Mouse (Mus musculus): ENCODE results near the gene Ints14. TPM values are rescaled to one million over a fixed set of nuclear protein-coding genes. Genes with fewer than 3 reads are reported as not detected.

Gene Ints14
- polyA plus RNA-seq, 1 experiment from 2014 or later = 77.0 TPM

GRCm38 (mm10) chr9:64931751-64932610, 28.7 kb upstream of the Ints14 start:
- DNase-seq (ENCODE audit: low spot score) (peak; percentile 46), ATAC-seq (replicated peaks; ENCODE audit: low FRiP score) (no peak)

GRCm38 (mm10) chr9:64934015-64934754, 26.5 kb upstream of the Ints14 start:
- H3K9me3 ChIP-seq (ENCODE audit: control insufficient read depth, low read length) = no peaks in the 10 kb centered on the region
- no peak for ATAC-seq (replicated peaks; ENCODE audit: low FRiP score)
- no peaks in the 10 kb centered on the region for H3K36me3 ChIP-seq (ENCODE audit: control insufficient read depth, insufficient read depth, low read length)
- H3K4me2 ChIP-seq (ENCODE audit: low read depth, low read length, severe bottlenecking) = no peak overlapping the region
- no peaks in the 10 kb centered on the region for H3K4me1 ChIP-seq (replicated peaks; ENCODE audit: control insufficient read depth, insufficient read depth, low read length)
- no peak overlapping the region for H3K4me3 ChIP-seq (ENCODE audit: low read depth, low read length)
- H3K27me3 ChIP-seq (ENCODE audit: control insufficient read depth, insufficient read depth, low read length) = no peaks in the 10 kb centered on the region
- peak; percentile 48 for DNase-seq (ENCODE audit: low spot score)
- no peak overlapping the region for H3K27ac ChIP-seq (ENCODE audit: low read depth, low read length)
- WGBS = 65% methylated on average over 15 of the region's 15 CpGs
- H3K9ac ChIP-seq (ENCODE audit: low read length) = no peak overlapping the region

More at GRCm38 (mm10) chr9:64931751-64932610, 28.7 kb upstream of the Ints14 start:
- no peaks in the 10 kb centered on the region for H3K27me3 ChIP-seq (ENCODE audit: control insufficient read depth, insufficient read depth, low read length)
- no peak overlapping the region for H3K4me2 ChIP-seq (ENCODE audit: low read depth, low read length, severe bottlenecking)
- H3K4me3 ChIP-seq (ENCODE audit: low read depth, low read length) = no peak overlapping the region
- no peak overlapping the region for H3K27ac ChIP-seq (ENCODE audit: low read depth, low read length)
- H3K9ac ChIP-seq (ENCODE audit: low read length) = no peak overlapping the region
- no peaks in the 10 kb centered on the region for H3K36me3 ChIP-seq (ENCODE audit: control insufficient read depth, insufficient read depth, low read length)
- no peaks in the 10 kb centered on the region for H3K4me1 ChIP-seq (replicated peaks; ENCODE audit: control insufficient read depth, insufficient read depth, low read length)
- 88% methylated on average over 7 of the region's 7 CpGs for WGBS
- H3K9me3 ChIP-seq (ENCODE audit: control insufficient read depth, low read length) = no peaks in the 10 kb centered on the region

- no peak overlapping the region for H3K27ac ChIP-seq (ENCODE audit: low read depth, low read length)
- H3K4me2 ChIP-seq (ENCODE audit: low read depth, low read length, severe bottlenecking) = no peak overlapping the region
- no peak overlapping the region for H3K9ac ChIP-seq (ENCODE audit: low read length)
- no peaks in the 10 kb centered on the region for H3K4me1 ChIP-seq (replicated peaks; ENCODE audit: control insufficient read depth, insufficient read depth, low read length)
- no peak overlapping the region for H3K4me3 ChIP-seq (ENCODE audit: low read depth, low read length)
- no peaks in the 10 kb centered on the region for H3K36me3 ChIP-seq (ENCODE audit: control insufficient read depth, insufficient read depth, low read length)
- no peaks in the 10 kb centered on the region for H3K9me3 ChIP-seq (ENCODE audit: control insufficient read depth, low read length)
- WGBS = 7% methylated on average over 6 of the region's 6 CpGs
- ATAC-seq (replicated peaks; ENCODE audit: low FRiP score) (0 out of 2 replicates have a peak, but pooled peaks have one; percentile 24), DNase-seq (ENCODE audit: low spot score) (peak; percentile 76)
- no peaks in the 10 kb centered on the region for H3K27me3 ChIP-seq (ENCODE audit: control insufficient read depth, insufficient read depth, low read length)
Observed at GRCm38 (mm10) chr9:64936508-64936907, 24.2 kb upstream of the Ints14 start.

- DNase-seq (ENCODE audit: low spot score) (no peak), ATAC-seq (replicated peaks; ENCODE audit: low FRiP score) (no peak)
- Histone ChIP-seq H3K4me1 (replicated peaks; ENCODE audit: control insufficient read depth, insufficient read depth, low read length) (no peaks in the 10 kb centered on the region), H3K27me3 (ENCODE audit: control insufficient read depth, insufficient read depth, low read length) (no peaks in the 10 kb centered on the region), H3K9me3 (ENCODE audit: control insufficient read depth, low read length) (no peaks in the 10 kb centered on the region), H3K4me2 (ENCODE audit: low read depth, low read length, severe bottlenecking) (no peak overlapping the region), H3K4me3 (ENCODE audit: low read depth, low read length) (no peak overlapping the region), H3K9ac (ENCODE audit: low read length) (no peak overlapping the region), H3K27ac (ENCODE audit: low read depth, low read length) (no peak overlapping the region), H3K36me3 (ENCODE audit: control insufficient read depth, insufficient read depth, low read length) (no peaks in the 10 kb centered on the region)
- 58% methylated on average over 5 of the region's 5 CpGs for WGBS
Observed at GRCm38 (mm10) chr9:64937491-64937890, 23.2 kb upstream of the Ints14 start.

- DNase-seq (ENCODE audit: low spot score) (peak; percentile 24), ATAC-seq (replicated peaks; ENCODE audit: low FRiP score) (no peak)
- Histone ChIP-seq H3K36me3 (ENCODE audit: control insufficient read depth, insufficient read depth, low read length) (no peaks in the 10 kb centered on the region), H3K4me2 (ENCODE audit: low read depth, low read length, severe bottlenecking) (no peak overlapping the region), H3K9ac (ENCODE audit: low read length) (no peak overlapping the region), H3K4me3 (ENCODE audit: low read depth, low read length) (no peak overlapping the region), H3K9me3 (ENCODE audit: control insufficient read depth, low read length) (no peaks in the 10 kb centered on the region), H3K4me1 (replicated peaks; ENCODE audit: control insufficient read depth, insufficient read depth, low read length) (no peaks in the 10 kb centered on the region), H3K27ac (ENCODE audit: low read depth, low read length) (no peak overlapping the region), H3K27me3 (ENCODE audit: control insufficient read depth, insufficient read depth, low read length) (no peaks in the 10 kb centered on the region)
- 85% methylated on average over 5 of the region's 5 CpGs for WGBS
Observed at GRCm38 (mm10) chr9:64938535-64938934, 22.2 kb upstream of the Ints14 start.

GRCm38 (mm10) chr9:64939281-64939680, 21.4 kb upstream of the Ints14 start:
- Histone ChIP-seq H3K4me2 (ENCODE audit: low read depth, low read length, severe bottlenecking) (no peak overlapping the region), H3K4me3 (ENCODE audit: low read depth, low read length) (no peak overlapping the region), H3K27ac (ENCODE audit: low read depth, low read length) (no peak overlapping the region), H3K9ac (ENCODE audit: low read length) (no peak overlapping the region), H3K9me3 (ENCODE audit: control insufficient read depth, low read length) (no peaks in the 10 kb centered on the region), H3K36me3 (ENCODE audit: control insufficient read depth, insufficient read depth, low read length) (no peaks in the 10 kb centered on the region), H3K4me1 (replicated peaks; ENCODE audit: control insufficient read depth, insufficient read depth, low read length) (0 out of 2 replicates have a peak, but pooled peaks cover 3% of the 10 kb centered on the region), H3K27me3 (ENCODE audit: control insufficient read depth, insufficient read depth, low read length) (no peaks in the 10 kb centered on the region)
- DNase-seq (ENCODE audit: low spot score) (peak; percentile 34), ATAC-seq (replicated peaks; ENCODE audit: low FRiP score) (no peak)
- 61% methylated on average over 4 of the region's 4 CpGs for WGBS

DNA sequence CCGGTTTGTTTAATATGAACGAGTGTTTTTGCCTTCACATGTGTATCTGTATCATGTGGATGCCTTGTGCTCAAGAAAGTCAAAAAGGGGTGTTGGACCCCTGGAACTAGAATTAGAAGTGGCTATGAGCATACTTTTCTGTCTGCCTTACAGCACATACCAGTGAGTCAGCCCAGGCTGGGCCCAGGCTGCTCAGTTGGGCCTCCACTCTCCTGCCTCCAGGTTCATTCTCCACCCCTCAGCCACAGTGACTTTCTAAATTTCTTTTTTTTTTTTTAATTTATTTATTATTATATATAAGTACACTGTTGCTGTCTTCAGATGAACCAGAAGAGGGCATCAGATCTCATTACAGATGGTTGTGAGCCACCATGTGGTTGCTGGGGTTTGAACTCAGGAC, 20.9 kb upstream of the Ints14 start:
- Histone ChIP-seq H3K4me3 (ENCODE audit: low read depth, low read length) (no peak overlapping the region), H3K27ac (ENCODE audit: low read depth, low read length) (no peak overlapping the region), H3K9ac (ENCODE audit: low read length) (no peak overlapping the region), H3K9me3 (ENCODE audit: control insufficient read depth, low read length) (no peaks in the 10 kb centered on the region), H3K36me3 (ENCODE audit: control insufficient read depth, insufficient read depth, low read length) (no peaks in the 10 kb centered on the region), H3K4me2 (ENCODE audit: low read depth, low read length, severe bottlenecking) (no peak overlapping the region), H3K27me3 (ENCODE audit: control insufficient read depth, insufficient read depth, low read length) (no peaks in the 10 kb centered on the region), H3K4me1 (replicated peaks; ENCODE audit: control insufficient read depth, insufficient read depth, low read length) (0 out of 2 replicates have a peak, but pooled peaks cover 3% of the 10 kb centered on the region)
- peak; percentile 5 for DNase-seq (ENCODE audit: low spot score)
- no peak for ATAC-seq (replicated peaks; ENCODE audit: low FRiP score)
- WGBS = 84% methylated on average over 2 of the region's 2 CpGs

DNA sequence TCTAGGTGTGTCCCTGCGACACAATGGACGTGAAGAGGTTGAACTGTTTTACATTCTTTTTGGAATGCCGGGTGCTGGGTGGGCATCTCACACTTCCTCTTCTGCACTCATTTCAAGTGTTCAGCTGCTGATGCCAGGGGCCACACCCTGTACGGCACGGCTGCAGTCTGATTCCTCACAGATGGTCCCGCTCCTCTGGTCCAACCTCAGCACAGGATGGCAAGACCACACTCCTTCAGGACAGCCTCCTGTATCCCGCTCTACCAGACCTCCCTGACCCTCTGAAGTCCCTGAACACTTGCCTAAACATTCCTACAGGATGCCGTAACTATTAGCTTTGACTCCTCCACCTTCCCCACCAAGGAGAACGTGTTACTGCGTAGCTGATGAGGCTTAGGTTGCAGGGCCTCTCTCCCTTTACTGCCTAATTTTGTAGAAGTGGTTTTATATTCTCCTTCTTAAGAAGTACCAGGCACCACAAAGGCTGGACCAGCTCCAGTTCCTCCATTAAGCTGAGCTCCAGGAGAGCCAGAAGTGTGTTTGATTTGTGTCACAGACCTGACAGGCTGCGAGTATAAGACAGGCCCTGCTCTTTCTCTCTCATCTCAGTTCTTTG, 19.9 kb upstream of the Ints14 start:
- no peaks in the 10 kb centered on the region for H3K36me3 ChIP-seq (ENCODE audit: control insufficient read depth, insufficient read depth, low read length)

More for the DNA sequence above, 19.9 kb upstream of the Ints14 start:
- Histone ChIP-seq H3K4me2 (ENCODE audit: low read depth, low read length, severe bottlenecking) (no peak overlapping the region), H3K4me1 (replicated peaks; ENCODE audit: control insufficient read depth, insufficient read depth, low read length) (0 out of 2 replicates have a peak, but pooled peaks cover 3% of the 10 kb centered on the region), H3K9me3 (ENCODE audit: control insufficient read depth, low read length) (no peaks in the 10 kb centered on the region), H3K27ac (ENCODE audit: low read depth, low read length) (no peak overlapping the region), H3K27me3 (ENCODE audit: control insufficient read depth, insufficient read depth, low read length) (no peaks in the 10 kb centered on the region), H3K4me3 (ENCODE audit: low read depth, low read length) (no peak overlapping the region), H3K9ac (ENCODE audit: low read length) (no peak overlapping the region)
- 87% methylated on average over 11 of the region's 11 CpGs for WGBS
- DNase-seq (ENCODE audit: low spot score) (peak; percentile 45), ATAC-seq (replicated peaks; ENCODE audit: low FRiP score) (no peak)

Measured in forebrain, embryonic 11.5 days (tissue).